Mouse (Mus musculus): ENCODE results near the gene Cdc14b.
"Not testable (repeated sequence)": the region's sequence is repeated elsewhere in the genome, so short reads cannot be mapped to it uniquely, and the experiment has no call there.

Cdc14b gene

DNA sequence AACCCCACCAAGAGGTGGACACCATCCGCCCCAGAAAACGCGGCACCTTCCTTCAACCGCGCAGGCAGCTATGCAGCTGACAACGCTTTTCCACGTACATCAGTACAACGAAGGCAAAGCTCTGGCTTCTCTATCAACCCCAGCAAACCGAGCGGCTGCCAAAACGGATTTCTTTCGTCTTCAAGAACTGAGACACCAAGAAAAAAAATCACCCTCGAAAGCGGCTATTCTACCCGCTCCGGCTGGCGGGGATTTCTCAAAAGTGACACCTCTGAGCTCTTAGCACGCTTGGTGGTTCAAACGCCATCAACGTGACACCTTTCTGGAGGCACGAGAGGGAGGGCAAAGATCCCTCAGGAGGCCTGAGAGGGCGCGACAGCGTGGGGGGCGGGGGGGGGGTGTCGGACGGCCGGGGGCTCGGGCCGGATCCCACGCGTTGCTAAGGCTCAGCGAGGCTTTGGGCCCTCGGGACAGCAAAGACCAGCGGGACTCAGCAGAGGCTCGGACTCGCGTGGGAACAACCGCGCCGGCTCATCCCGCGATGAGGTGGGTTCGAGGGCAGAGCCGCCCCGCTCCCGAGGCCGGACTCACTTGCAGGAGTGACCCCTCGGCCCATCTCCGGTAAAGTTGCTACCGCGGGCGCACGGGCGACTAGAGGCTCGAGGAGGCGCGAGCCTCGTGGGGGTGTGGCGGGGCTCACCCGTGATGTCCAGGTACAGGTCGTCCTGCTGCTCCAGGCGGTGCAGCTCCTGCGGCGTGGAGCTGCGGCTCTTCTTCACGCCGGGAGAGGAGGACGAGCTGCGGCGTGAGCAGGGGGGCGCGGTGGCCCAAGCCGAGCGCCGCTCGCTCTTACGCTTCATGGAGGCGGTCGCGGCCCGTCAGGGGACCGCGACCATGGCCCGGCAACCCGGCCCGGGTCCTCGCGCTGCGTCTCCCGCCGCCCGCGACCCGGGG is 922 bp downstream of the Cdc14b start:
- DNase-seq (ENCODE audit: low spot score): no peak

DNA sequence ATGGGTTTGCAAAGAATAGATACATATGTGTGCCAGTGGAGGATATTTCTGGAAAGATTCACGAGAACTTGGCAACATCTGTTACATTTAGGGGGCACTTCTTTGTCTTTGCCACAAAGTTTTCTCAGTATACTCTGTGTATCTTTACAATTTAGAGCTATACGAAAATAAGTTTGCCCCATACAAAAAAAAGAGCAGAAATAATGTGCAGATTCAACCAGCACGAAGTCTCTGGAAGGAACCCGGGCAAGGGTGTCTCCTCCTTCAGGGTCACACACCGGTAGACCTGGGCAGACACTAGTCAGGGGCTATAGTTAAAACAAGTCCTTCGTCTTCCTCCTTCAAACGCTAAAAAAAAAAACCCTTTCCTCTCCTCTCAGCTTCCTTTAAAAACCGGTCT is 1.7 kb downstream of the Cdc14b start:
- no peak for DNase-seq (ENCODE audit: low spot score)

DNA sequence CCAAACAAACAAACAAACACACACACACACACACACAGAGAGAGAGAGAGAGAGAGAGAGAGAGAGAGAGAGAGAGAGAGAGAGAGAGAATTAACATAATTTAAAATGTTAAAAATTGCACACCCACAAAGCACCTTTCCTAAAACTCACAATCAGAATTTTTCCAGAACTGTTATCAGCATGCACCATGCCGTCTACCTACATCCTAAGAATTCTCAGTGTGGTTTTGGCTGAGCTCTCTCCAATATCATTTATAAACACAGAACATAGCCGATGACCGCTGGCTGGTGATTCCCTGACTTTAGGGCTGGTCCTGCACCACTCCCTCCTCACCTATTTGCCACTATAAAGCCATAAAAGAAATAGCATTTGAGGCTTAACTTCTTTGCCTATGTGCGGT is 6.7 kb downstream of the Cdc14b start:
- DNase-seq (ENCODE audit: low spot score): no peak

DNA sequence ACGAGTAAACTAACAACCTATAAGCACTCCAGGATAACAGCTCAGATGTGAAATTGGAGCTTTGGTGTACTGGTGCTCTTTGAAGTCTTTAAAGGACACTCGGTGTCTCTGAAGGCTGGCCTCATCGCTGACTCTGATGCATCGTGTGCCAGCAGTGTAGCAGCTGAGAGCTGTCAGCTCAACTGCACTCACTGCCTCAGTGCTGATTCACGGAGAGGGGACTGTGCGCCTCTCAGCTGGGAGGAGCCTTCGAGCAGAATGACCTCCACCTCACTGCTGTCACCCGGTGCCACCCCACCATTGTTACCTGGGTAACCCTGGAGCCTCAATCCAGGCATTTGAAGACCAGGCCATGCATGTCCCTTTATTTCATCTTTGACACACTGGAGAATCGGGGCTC is 7.9 kb downstream of the Cdc14b start:
- no peak for DNase-seq (ENCODE audit: low spot score)

DNA sequence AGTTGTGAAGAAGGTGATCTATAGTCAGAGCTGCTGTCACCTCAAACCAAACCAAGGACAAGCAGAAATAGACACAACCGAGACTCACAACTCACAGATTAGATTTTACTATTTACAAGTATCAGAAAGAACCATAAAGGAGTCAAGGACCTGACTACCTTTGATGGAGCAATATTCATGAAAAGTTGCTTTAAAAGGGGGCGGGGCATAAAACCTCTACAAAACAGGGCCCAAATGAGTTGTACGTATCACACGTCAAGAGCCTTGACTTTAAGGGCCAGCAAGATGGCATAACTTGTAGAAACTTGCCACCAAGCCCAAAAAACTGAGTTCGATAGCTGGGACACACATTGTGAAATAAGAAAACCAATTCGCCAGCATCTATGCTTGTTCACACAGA is 10.5 kb downstream of the Cdc14b start:
- no peak for DNase-seq (ENCODE audit: low spot score)

DNA sequence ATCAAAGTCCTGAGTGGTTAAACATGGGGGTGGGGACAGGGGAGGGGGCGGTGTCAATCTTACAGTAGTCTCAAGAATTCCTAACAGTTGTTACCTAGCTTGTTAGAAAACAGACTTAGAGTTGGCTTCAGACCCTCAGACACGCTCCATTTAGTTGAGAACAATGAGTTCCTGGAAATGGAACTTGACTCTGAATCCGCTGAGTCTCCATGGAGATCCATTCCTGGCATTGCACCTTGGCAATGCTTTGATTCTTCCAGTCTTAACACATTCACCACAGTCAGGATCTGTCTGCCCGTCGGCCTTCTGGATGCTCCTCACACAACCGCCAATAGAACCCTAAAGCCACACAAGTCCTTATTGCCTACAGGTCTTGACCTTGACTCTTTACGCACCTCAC is 15.2 kb downstream of the Cdc14b start:
- no peak for DNase-seq (ENCODE audit: low spot score)

DNA sequence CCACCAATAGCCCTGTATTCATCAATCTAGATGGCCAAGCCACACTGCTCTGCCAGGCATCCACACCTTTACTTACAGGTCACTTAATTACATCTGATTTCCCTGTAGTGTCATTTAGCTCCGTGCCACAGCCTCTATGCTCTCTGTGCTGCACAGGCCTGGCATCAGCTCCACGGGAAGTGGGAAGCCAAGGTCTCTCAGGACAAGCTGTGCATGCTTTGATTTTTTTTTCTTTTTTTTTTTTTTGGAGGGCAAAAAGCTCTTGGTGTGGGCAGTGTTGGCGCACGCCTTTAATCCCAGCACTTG is 16.6 kb downstream of the Cdc14b start:
- DNase-seq (ENCODE audit: low spot score): no peak

DNA sequence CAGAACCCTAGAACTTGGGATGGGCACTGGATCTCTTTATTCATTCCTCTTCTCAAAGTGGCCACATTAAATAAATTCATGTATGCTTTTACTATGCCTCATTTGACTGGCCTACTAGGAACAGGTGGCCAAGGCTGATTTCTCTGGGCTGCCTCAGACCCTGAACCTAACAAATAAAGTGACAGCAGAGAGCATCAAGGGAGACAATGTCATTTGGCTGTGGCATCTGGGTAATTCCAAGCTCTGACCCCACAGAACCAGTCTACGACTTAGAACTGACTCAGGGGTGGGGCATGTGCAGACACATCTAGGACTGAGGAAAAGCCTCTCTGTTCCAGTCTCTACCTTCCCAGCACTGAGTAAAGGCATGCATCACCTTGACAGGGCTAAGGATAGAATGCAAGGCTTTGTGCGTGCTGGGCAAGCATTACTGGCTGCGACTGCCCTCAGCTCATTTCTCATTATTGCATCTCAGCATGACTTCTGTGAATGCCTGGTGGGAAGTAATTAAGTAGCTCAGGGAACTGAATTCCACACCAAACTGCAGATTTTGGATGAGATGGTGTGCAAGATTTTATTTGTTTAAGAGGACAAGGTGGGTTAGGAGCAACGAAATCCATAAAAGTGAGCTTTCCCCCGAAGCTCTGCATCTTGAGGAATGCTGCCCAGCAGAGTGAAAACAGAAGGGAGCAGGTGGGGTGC is 17.1 kb downstream of the Cdc14b start:
- DNase-seq (ENCODE audit: low spot score): no peak

DNA sequence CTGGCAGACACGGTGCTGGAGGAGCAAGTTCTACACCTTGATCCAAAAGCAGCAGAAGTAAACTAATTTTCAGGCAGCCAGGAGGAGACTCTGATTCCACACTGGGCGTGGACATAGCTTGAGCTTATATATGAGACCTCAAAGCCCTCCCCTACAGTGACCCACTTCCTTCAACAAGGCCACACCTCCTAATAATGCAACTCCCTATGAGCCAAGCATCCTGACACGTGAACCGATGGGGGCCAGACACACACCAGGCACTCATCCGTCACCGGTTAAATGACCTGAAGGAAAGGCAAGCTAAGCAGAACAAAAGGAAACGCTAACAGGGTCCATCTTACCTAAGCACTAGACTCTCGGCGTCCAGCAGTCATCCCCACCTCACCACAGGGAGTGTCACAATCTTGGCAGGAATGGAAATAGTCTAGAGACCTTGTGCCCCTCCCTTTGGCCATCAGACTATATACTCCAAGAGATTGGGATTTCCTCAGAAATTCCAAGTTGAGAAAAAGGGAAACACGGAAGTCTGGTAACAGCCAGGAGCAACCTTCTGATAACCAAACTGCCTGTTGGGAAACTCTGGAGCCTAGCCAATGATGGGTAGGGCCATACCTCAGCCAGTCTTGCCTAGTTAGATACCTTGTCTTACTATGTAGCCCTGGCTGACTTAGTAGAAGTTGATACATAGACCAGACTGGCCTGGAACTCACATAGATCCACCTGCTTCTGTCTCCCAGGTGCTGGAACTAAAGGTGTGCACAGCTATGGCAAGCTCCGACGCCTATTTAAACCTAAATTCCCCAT is 17.9 kb downstream of the Cdc14b start:
- no peak for DNase-seq (ENCODE audit: low spot score)

DNA sequence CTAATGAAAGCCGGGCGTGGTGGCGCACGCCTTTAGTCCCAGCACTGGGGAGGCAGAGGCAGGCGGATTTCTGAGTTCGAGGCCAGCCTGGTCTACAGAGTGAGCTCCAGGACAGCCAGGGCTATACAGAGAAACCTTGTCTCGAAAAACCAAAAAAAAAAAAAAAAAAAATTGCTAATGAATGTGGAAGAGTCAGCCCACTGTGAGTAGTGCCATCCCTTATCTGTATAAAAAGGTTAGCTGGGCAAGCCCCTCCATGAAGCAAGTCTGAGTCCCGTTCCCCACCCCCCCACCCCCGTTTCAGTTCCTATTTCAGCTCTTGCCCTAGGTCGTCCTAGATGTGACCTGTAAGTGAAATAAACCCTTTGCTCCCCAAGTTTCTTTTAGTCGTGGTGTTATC is 20.9 kb downstream of the Cdc14b start:
- not testable (repeated sequence) for DNase-seq (ENCODE audit: low spot score)

DNA sequence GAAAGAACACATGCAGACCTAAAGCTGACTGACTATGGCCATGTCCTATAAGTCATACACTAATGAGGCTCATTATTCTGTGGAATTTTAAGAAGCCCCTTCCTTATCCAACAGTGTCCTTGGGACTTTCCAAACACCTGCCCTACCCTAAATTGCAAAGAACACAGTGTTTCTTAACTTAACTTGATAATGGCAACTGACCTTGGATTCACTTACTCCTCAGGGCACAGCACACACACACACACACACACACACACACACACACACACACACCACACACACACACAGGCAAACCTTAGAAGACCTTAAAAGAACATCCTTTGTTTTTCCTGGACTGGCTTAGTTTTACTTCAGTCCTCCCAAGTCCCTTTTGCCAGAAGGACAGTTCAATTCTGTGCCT is 21.4 kb downstream of the Cdc14b start:
- no peak for DNase-seq (ENCODE audit: low spot score)

DNA sequence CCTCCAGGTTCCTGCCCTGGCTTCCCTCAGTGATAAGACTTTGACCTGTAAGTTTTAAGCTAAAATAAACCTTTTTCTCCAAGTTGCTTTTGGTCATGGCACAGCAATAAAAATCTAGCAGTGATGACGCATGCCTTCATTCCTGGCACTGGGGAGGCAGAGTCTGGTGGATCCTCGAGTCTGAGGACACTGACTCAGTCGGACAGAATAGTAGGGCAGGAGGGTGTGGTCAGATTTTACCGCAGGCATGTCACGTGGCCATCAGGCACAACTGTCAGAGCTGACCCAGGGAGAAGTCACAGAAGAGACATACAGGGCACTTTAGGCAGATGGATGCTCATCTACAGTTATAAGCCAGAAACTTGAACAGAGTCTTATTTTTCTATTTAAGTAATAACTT is 22.9 kb downstream of the Cdc14b start:
- no peak for DNase-seq (ENCODE audit: low spot score)

DNA sequence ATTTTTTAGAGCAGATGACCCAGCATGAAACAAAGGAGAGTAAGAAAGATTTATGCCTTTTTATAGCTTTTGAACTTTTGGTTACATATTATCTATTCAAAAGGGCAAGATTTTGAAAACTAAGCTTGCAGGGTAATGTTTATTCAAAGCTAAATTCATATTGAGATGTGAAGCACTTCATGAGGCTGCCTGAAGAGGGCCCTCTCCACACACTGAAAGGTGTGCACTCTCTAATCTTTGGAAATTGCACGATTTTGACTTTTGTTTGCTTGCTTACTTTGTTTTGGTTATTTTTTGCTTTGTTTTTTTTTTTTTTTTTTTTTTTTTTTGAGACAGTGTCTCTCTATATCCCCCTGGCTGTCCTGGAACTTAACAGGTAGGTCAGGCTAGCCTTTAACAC is 24.7 kb downstream of the Cdc14b start:
- DNase-seq (ENCODE audit: low spot score): no peak

DNA sequence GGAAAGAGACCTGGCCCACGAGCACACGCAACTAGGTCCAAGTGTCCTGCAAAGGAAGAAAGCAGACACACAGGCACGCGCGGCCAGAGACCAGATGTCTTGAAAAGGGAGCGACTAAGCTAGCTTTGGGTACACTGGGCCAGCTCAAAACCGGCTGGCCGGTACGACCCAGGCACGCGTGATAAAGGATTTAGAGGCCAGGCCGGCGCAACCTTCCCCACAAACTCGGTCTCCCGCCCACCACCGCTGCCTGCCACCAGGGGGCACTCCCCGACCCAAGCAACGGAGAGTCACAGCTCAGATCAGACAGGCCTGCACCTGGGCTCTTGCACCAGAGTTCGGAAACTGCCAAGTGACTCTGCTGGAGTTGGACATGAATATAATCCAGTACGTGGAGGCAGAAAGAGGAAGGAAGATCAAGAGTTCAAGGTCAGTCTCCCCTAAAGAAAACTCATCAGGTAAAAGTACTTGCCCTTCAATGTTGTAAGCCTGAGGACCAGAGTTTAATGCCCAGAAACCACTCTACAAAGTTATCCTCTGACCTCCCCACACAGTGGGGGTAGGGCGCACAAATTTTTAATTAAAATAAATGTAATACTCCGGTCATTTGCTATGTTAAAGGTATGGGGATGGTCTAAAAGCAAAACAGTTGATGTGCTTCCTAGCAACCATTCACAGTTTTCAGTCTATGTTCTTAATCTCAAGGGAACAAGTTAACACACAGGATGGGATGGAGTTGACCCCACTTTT is 26.1 kb downstream of the Cdc14b start:
- peak; percentile 57 for DNase-seq (ENCODE audit: low spot score)

DNA sequence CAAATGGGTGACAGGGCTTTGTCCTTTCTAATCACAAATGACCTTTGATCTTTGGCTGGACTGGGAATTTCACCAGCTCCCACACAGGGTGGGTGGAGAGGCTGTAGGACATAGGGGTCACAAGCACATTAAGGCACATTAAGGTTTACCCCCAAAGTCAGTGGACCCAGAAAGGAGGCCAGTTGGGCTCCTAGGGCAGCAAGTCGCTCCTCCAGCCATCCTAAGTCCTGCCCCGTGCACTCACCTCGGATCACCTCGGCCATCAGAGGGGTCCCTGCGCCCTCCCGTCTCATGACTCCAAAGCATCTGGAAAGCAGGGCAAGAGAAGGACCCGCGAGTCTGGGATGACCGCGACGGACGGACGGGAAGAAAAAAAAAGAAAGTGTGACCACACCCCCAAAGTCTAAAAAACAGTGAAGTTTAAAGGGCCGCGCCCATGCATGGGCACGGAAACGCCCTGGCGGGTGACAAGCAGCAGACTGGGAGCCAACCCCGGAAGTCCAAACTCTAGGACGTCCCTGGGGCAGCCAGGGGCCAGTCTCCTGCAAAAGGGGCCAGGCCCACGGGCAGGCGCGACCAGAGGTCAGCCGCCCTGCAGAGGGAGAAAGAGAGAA is 26.8 kb downstream of the Cdc14b start:
- DNase-seq (ENCODE audit: low spot score): no peak

DNA sequence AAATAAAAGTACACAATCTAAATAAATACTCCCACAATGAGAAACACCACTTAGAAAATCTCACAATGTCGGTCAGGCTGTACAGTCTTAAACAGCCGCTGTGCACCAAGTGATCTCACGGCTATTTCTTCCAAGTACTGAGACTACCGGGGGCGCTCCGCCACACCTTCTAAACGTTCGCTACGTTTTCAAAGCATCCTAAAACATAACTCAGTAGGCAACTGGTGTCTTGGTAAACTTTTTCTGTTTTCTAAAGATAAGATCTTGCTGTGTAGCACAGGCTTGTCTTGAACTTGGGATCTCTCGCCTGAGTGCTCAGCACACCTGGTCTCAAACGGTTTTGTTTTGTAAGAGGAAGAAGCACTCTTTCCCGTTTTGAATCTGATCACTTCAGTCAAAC is 29.0 kb downstream of the Cdc14b start:
- no peak for DNase-seq (ENCODE audit: low spot score)

DNA sequence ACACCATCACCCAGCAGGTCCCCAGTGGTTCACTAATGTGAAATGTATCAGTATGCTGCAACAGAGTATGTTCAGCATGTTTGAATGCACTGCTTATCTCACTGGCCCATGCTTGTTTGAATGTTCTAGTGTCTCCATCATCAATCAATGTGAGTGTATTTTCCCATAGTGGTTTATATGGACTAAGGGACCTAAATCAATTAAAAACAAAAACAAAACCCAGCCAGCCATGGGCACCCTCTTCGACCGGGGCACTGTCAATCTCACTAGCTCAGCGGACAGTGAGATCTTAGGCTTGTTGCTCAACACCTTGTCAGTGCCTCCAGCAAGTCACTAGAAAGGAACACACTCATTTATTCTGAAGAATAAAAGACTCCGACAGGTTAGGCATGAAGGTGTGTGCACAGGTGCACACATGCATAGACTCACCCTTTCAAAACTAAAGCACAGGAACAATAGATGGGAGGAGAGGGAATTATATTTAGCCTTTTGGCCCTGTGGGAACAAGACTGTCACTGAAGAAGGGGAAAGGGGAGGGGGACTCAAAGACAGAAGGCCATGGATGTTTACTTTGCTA is 30.3 kb downstream of the Cdc14b start:
- no peak for DNase-seq (ENCODE audit: low spot score)

DNA sequence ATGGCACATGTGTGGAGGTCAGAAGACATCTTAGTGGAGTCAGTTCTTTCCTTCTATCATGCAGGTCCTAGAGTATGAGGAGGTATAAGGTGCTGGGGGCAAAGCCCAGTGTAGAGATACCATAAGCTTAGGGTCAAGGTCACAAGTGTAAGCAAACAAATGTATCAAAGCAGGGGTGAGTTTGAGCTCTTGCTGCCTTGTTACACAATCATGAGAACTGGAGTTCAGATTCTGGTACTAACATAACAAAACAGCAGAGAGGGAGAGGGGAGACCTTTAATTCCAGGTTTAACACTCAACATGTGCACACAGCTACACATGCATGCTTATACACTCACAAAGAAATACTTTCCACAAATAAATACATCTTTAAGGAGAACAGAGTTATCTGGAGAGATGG is 32.4 kb downstream of the Cdc14b start:
- DNase-seq (ENCODE audit: low spot score): no peak

DNA sequence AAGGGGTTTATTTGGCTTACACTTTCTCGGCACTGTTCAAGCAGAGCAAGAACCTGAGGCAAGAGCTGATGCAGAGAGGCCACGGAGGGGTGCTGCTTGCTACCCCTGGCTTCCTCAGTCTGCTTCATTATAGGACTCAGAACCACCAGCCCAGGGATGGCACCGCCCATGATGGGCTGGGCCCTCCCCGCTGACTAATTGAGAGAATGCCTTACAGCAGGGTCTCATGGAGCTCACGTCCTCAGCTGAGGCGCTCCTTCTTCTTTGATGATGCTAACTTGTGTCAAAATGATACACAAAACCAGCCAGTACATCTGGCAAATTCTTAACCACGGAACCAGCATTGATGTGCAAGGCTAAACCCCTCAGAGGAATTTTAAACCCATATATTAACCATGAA is 34.5 kb downstream of the Cdc14b start:
- DNase-seq (ENCODE audit: low spot score): no peak

DNA sequence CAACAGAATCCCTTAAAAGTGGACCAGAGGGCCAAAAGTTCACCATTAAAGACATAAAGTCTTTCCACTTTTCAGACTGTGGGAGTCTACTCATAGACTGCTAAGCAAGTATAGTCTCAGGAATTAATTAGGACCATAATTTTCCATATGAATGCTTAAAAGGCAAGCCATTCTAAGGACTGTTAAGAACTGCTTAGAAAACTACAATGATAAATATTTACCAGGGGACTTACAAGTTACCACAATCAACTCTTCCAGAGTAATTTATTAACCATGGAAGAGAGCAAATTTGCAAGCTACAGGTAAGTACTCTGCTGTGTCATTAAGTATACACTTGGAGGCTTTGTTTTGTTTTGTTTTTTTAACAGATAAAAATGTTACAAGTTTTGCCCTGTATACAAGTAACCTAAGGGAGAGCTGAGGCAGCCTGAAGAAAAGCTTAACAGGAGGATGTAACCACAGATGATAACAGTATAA is 37.4 kb downstream of the Cdc14b start:
- DNase-seq (ENCODE audit: low spot score): no peak

DNA sequence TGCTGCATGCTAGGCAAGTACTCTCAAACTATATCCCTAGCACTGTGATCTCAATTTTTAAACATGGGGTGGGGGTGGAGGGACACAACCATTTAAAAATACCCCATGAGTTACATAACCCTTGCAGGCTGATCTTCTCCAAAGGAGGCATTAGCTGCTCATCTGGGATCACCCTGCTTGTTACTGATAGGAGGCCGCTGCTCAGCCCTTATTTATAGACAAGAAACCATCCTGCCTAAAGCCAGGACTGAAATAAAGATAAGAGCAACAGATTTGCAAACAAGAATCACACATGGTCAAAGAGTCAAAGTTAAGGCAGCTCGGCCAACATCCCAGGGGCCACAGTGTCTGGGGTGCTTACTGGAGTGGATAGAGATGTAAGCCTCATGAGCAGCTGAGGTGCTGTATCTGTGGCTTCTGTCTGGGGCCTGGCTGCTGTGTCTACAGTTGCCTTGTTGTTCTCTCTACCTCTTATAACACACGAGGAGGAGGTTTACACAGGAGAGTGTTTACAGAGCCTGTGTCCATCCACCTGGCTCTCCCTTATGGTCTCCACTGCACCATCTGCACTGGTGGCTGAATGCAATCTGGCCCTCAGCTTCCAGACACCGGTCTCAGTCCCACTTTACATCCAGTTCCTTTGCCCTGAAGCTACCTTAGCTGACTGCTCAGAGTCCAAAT is 38.0 kb downstream of the Cdc14b start:
- no peak for DNase-seq (ENCODE audit: low spot score)
